Mouse (Mus musculus): Measurements from ENCODE around the gene Nfia. TPM values are rescaled to one million over a fixed set of nuclear protein-coding genes. Genes with fewer than 3 reads are reported as not detected.

Nfia gene
- 11.6 TPM for polyA plus RNA-seq (2014; fragmentation: Illumina TruSeq; extraction: RNeasy Lipid Tissue Mini Kit (QIAGEN cat#74804); ENCODE audit: low read depth, low replicate concordance)

DNA sequence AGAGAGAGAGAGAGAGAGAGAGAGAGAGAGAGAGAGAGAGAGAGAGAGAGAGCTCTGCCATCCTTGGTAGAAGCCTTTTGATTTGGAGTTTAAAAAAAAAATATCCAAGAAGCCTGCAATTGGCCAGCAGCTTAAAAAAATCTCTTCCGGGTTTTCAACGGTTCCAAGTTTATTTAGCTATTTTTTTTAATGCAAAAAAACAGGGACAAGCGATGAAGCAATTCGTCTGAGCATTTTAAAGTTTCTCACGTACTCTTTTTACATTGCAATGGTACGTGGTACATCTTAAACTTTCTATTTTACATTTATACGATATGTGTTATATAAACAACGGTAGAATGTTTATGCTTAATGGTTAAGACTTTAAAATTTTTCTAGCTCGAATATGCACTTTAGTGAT lies at the start of gene Nfia:
Gene Nfia (plus strand): TSS at position 94 of the 400 bp plus-strand sequence.

DNA sequence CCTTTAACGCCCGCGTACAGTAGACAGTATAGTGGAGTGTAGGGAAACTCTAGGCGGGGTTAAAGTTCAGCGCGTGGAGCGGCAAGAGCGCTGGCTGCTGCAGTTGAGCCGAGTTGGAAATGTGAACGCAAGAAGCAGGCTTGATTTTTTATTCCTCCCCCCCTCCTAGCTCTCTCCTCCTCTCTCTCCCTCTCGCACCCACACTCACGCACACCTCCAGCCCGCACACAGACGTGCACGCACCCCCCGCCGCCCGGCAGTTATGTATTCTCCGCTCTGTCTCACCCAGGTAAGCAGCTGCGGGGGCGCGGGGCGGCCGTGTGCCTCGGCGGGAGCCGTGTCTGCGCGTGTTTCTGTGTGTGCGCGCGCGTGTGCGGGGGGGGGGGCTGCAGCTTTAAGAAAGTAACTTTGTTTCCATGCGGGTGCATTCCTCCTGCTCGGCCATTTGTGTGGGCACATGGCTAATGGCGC lies 5.2 kb downstream of the Nfia start, which contains the start of gene E130114P18Rik:
Gene E130114P18Rik (minus strand): TSS at position 373 of the 471 bp plus-strand sequence.

Other genes starting within 250 kb of the Nfia start
- not detected for gene E130114P18Rik, start 5.3 kb downstream of the Nfia start, polyA plus RNA-seq (2014; fragmentation: Illumina TruSeq; extraction: RNeasy Lipid Tissue Mini Kit (QIAGEN cat#74804); ENCODE audit: low read depth, low replicate concordance)

All from adipose tissue, adult 10 weeks (tissue).